Mouse (Mus musculus) midbrain, postnatal 0 days (tissue): ENCODE data around the gene Gm19935. TPM values are rescaled to one million over a fixed set of nuclear protein-coding genes. Genes with fewer than 3 reads are reported as not detected.

Experiments used
- ATAC-seq: fragments of 200-750 bp; cut with Nextera tagmentation; 2 replicates; pipeline ENCODE4 v1.8.0; 2017; ENCODE audit warnings: moderate number of reproducible peaks, mild to moderate bottlenecking, moderate TSS enrichment, moderate library complexity; ENCODE audit not compliant: low FRiP score
- DNase-seq: peaks from one replicate; pipeline ENCODE4 v3.0.0-alpha.2; 2015; ENCODE audit warnings: low spot score
- H3K27ac ChIP-seq: fragments of 300-500 bp; sonication (generic); 2 replicates; pipeline ENCODE4 v1.5.1; 2014; ENCODE audit warnings: low read depth, mild to moderate bottlenecking, low read length, mixed read lengths
- H3K27me3 ChIP-seq: fragments of 300-500 bp; sonication (generic); 2 replicates; pipeline ENCODE4 v1.6.1; 2014; ENCODE audit warnings: low read length, control low read depth, mixed read lengths; ENCODE audit not compliant: insufficient read depth
- H3K36me3 ChIP-seq: fragments of 300-500 bp; sonication (generic); 2 replicates; pipeline ENCODE4 v1.6.1; 2014; ENCODE audit warnings: low read length, control low read depth, mixed read lengths; ENCODE audit not compliant: insufficient read depth
- H3K4me1 ChIP-seq: fragments of 300-500 bp; sonication (generic); 2 replicates; pipeline ENCODE4 v1.6.1; 2014; ENCODE audit warnings: mild to moderate bottlenecking, control low read depth, antibody characterized with exemption, low read length, mixed read lengths; ENCODE audit not compliant: insufficient read depth
- H3K4me2 ChIP-seq: fragments of 300-500 bp; sonication (generic); 2 replicates; pipeline ENCODE4 v1.6.1; 2014; ENCODE audit warnings: low read depth, mild to moderate bottlenecking, low read length, mixed read lengths; ENCODE audit not compliant: poor library complexity, severe bottlenecking
- H3K4me3 ChIP-seq: fragments of 300-500 bp; sonication (generic); 2 replicates; pipeline ENCODE4 v1.5.1; 2014; ENCODE audit warnings: low read depth, mild to moderate bottlenecking, low read length, moderate library complexity
- H3K9ac ChIP-seq: fragments of 300-500 bp; sonication (generic); replicated peaks from 2 replicates; pipeline ENCODE4 v1.6.1; 2014; ENCODE audit warnings: mild to moderate bottlenecking, low read length, moderate library complexity, mixed read lengths; ENCODE audit not compliant: poor library complexity, severe bottlenecking
- H3K9me3 ChIP-seq: fragments of 300-500 bp; sonication (generic); 2 replicates; pipeline ENCODE4 v1.6.1; 2016; ENCODE audit warnings: low read length, control low read depth
- CTCF ChIP-seq: IDR thresholded peaks from 2 replicates; pipeline ENCODE4 v1.5.1; 2016; ENCODE audit warnings: antibody characterized with exemption, mild to moderate bottlenecking
- WGBS: fragments of 180-500 bp; shearing (Covaris S2); extraction: QIAGEN DNeasy Blood & Tissue Kit; methylation state at CpG from one replicate; pipeline ENCODE4 v1.1.7; 2014; 5-methylcytosine and 5-hydroxymethylcytosine counted together
- microRNA-seq: library from miRNA; unstranded; fragments of <30 nt; microRNA quantifications from one replicate; pipeline ENCODE4, GENCODE M21; 2016; ENCODE audit warnings: borderline number of aligned reads
- polyA plus RNA-seq: library from polyadenylated mRNA; unstranded; fragments of >200 nt; fragmentation: Nextera tagmentation; extraction: Ambion mirVana; gene quantifications from 2 replicates; pipeline ENCODE4 v1.2.1, GENCODE M21; 2015
- total RNA-seq: library from RNA; depleted of rRNA; stranded (reverse); fragments of >200 nt; gene quantifications from 2 replicates; pipeline ENCODE4 v1.2.3, GENCODE M21; 2014; rRNA removed

Gm19935 gene
- total and polyA plus RNA-seq, 2 experiments from 2014 or later = 1.8 to 2.5 TPM

DNA sequence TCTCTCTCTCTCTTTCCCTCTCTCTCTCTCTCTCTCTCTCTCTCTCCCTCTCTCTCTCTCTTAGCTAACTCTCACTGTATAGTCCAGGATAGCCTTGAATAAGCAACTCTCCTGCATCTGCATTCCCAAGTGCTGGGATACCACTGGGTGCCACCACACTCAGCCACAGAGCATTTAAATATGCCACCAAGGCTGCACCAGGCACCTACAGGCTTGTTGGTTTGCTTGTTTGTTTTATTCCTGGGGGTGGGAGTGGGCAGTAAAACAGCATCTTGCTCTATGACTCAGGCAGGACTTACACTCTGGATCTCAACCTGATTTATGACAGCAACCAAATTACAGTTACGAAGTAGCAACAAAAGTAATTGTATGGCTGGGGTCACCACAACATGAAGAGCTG, 25.6 kb downstream of the Gm19935 start:
- WGBS = 95% methylated on average over 1 of the region's 1 CpGs
- DNase-seq (no peak), ATAC-seq (no peak)
- Histone ChIP-seq H3K36me3 (no peaks in the 10 kb centered on the region), H3K9me3 (no peaks in the 10 kb centered on the region), H3K9ac (no peak overlapping the region), H3K4me3 (no peak overlapping the region), H3K4me1 (no peaks in the 10 kb centered on the region), H3K4me2 (no peak overlapping the region), H3K27ac (no peak overlapping the region), H3K27me3 (no peaks in the 10 kb centered on the region)
- no peak for TF ChIP-seq CTCF

DNA sequence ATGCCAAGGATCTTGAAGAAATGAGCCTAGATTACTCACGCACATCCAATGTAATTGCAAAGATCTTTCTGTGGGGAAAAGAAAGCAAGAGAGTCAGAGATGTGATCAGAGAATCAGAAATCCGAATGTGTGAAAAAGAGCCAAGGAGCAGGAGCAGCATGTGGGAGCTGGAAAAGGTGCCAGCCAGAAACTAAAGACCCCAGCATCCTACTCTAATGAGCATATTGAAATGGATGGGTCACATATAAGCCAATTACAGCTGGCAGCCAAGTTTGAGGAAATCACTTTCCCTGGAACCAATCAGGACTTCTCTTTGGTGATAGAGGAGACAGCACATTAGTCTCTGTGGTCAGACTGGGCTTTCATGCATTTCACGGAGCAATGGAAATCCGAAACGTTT, 47.4 kb downstream of the Gm19935 start:
- no peak overlapping the region for H3K27ac ChIP-seq
- ATAC-seq (no peak), DNase-seq (peak; percentile 42)
- no peak overlapping the region for H3K4me3 ChIP-seq
- H3K27me3 ChIP-seq = no peaks in the 10 kb centered on the region
- H3K36me3 ChIP-seq = no peaks in the 10 kb centered on the region
- TF ChIP-seq CTCF = no peak
- no peak overlapping the region for H3K9ac ChIP-seq
- no peaks in the 10 kb centered on the region for H3K9me3 ChIP-seq
- WGBS = 67% methylated on average over 5 of the region's 5 CpGs
- no peaks in the 10 kb centered on the region for H3K4me1 ChIP-seq
- H3K4me2 ChIP-seq = no peak overlapping the region

Small RNA genes lying within 50 kb of the gene (microRNA-seq; reads per million reads assigned to microRNA genes)
- not detected for gene Gm44382

Other genes with a start within 250 kb of the Gm19935 start
- gene Chd9, start 11.0 kb upstream of the Gm19935 start, total RNA-seq = 82.7 and 97.4 TPM in 2 replicates
- 74.0 and 78.5 TPM in 2 replicates for gene Chd9, start 11.0 kb upstream of the Gm19935 start, polyA plus RNA-seq